Mouse (Mus musculus): ENCODE results near the gene Lifr.

- TF ChIP-seq POLR2A (IDR thresholded peaks at IDR 0.05; ENCODE audit: borderline replicate concordance, low read depth, low read length) = no peak
- TF ChIP-seq CTCF (IDR thresholded peaks at IDR 0.05; ENCODE audit: low read depth, low read length) = no peak
Measured at GRCm38 (mm10) chr15:7113906-7114305, 23.5 kb downstream of the Lifr start.

Measured in bone marrow macrophage, adult 2 months (primary cell).